Mouse (Mus musculus): ENCODE data around the gene Lmod2. TPM values are rescaled to one million over a fixed set of nuclear protein-coding genes. Genes with fewer than 3 reads are reported as not detected.

Gene Lmod2
- polyA plus RNA-seq, 1 experiment from 2014 or later = 0.47 TPM

DNA sequence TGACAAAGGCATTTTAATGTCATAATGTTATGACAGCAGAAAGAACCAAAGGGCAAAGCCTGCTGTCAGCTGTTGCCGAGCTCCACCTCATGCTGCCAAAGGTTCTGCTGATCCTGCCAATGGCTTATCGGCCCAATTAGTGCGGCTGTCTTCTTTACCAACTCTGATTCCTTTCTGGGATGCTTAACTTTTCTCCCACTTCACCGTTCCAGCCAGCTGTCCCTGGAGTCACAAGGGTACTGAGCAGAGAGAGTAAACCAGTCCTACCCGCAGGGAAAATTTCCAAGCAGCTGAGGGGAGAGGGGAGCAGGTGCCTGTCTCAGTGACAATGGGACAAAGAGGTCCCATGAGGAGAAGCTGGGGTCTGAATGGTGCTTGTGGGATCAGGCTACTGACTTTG, 2.1 kb downstream of the Lmod2 start:
- Histone ChIP-seq H3K4me2 (replicated peaks; ENCODE audit: low read depth, low read length) (no peak overlapping the region), H3K4me3 (ENCODE audit: low read depth, low read length) (no peak overlapping the region), H3K4me1 (ENCODE audit: insufficient read depth, low read depth, low read length) (peaks cover 9% of the 10 kb centered on the region; the same call in 1 of the 2 replicates), H3K27me3 (replicated peaks; ENCODE audit: insufficient read depth, low read length) (no peaks in the 10 kb centered on the region), H3K36me3 (ENCODE audit: insufficient read depth, low read length) (no peaks in the 10 kb centered on the region), H3K27ac (ENCODE audit: low read length) (no peak overlapping the region), H3K9me3 (ENCODE audit: low read length) (no peaks in the 10 kb centered on the region), H3K9ac (replicated peaks; ENCODE audit: low read depth) (no peak overlapping the region)
- no peak for TF ChIP-seq EP300 (IDR thresholded peaks at IDR 0.05)
- no peak for TF ChIP-seq CTCF (IDR thresholded peaks at IDR 0.05)
- DNase-seq (ENCODE audit: low spot score) = no peak
- no peak for ATAC-seq
- 77% methylated on average over 5 of the region's 5 CpGs for WGBS

- Histone ChIP-seq H3K27ac (ENCODE audit: low read length) (no peak overlapping the region), H3K9ac (replicated peaks; ENCODE audit: low read depth) (no peak overlapping the region), H3K9me3 (ENCODE audit: low read length) (no peaks in the 10 kb centered on the region), H3K27me3 (replicated peaks; ENCODE audit: insufficient read depth, low read length) (no peaks in the 10 kb centered on the region), H3K4me2 (replicated peaks; ENCODE audit: low read depth, low read length) (no peak overlapping the region), H3K4me3 (ENCODE audit: low read depth, low read length) (no peak overlapping the region), H3K36me3 (ENCODE audit: insufficient read depth, low read length) (no peaks in the 10 kb centered on the region), H3K4me1 (ENCODE audit: insufficient read depth, low read depth, low read length) (peaks cover 9% of the 10 kb centered on the region; the same call in 1 of the 2 replicates)
- WGBS = 64% methylated on average over 6 of the region's 6 CpGs
- DNase-seq (ENCODE audit: low spot score) (no peak), ATAC-seq (no peak)
- TF ChIP-seq CTCF (IDR thresholded peaks at IDR 0.05) (no peak), EP300 (IDR thresholded peaks at IDR 0.05) (no peak)
Observed at GRCm38 (mm10) chr6:24600134-24600533, 2.6 kb downstream of the Lmod2 start.

- no peak overlapping the region for H3K27ac ChIP-seq (ENCODE audit: low read length)
- no peaks in the 10 kb centered on the region for H3K27me3 ChIP-seq (replicated peaks; ENCODE audit: insufficient read depth, low read length)
- H3K4me2 ChIP-seq (replicated peaks; ENCODE audit: low read depth, low read length) = no peak overlapping the region
- H3K4me1 ChIP-seq (ENCODE audit: insufficient read depth, low read depth, low read length) = peaks cover 9% of the 10 kb centered on the region; the same call in 1 of the 2 replicates
- H3K9me3 ChIP-seq (ENCODE audit: low read length) = no peaks in the 10 kb centered on the region
- ATAC-seq = no peak
- no peak for DNase-seq (ENCODE audit: low spot score)
- WGBS = 68% methylated on average over 4 of the region's 4 CpGs
- no peak overlapping the region for H3K4me3 ChIP-seq (ENCODE audit: low read depth, low read length)
- TF ChIP-seq EP300 (IDR thresholded peaks at IDR 0.05) = no peak
- TF ChIP-seq CTCF (IDR thresholded peaks at IDR 0.05) = no peak
- H3K9ac ChIP-seq (replicated peaks; ENCODE audit: low read depth) = no peak overlapping the region
- no peaks in the 10 kb centered on the region for H3K36me3 ChIP-seq (ENCODE audit: insufficient read depth, low read length)
Observed at GRCm38 (mm10) chr6:24600726-24601125, 3.2 kb downstream of the Lmod2 start.

DNA sequence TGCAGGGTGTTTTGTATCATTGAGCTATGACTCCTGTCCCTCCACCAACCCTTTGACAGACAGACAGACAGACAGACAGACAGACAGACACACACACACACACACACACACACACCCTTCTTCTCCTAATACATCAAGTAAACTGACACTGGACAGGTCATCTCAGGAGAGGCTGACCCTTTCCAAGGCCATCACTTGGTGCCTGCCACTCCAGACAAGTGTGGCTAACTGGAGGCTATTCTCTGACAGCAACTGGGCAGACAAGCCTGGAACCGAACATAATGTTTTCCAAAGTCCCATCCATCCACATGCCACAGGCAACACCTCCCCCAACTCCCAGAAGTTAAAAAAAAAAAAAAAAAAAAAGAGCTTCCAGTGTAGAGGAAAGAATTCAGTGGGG, 4.1 kb downstream of the Lmod2 start:
- no peaks in the 10 kb centered on the region for H3K36me3 ChIP-seq (ENCODE audit: insufficient read depth, low read length)
- H3K9ac ChIP-seq (replicated peaks; ENCODE audit: low read depth) = no peak overlapping the region
- ATAC-seq (no peak; the same call in 1 of the 2 replicates), DNase-seq (ENCODE audit: low spot score) (no peak)
- 11% methylated on average over 1 of the region's 1 CpGs for WGBS
- TF ChIP-seq CTCF (IDR thresholded peaks at IDR 0.05) = no peak
- TF ChIP-seq EP300 (IDR thresholded peaks at IDR 0.05) = no peak
- peaks cover 9% of the 10 kb centered on the region; the same call in 1 of the 2 replicates for H3K4me1 ChIP-seq (ENCODE audit: insufficient read depth, low read depth, low read length)
- no peak overlapping the region for H3K4me3 ChIP-seq (ENCODE audit: low read depth, low read length)
- H3K27ac ChIP-seq (ENCODE audit: low read length) = no peak overlapping the region
- no peak overlapping the region for H3K4me2 ChIP-seq (replicated peaks; ENCODE audit: low read depth, low read length)
- no peaks in the 10 kb centered on the region for H3K9me3 ChIP-seq (ENCODE audit: low read length)
- H3K27me3 ChIP-seq (replicated peaks; ENCODE audit: insufficient read depth, low read length) = no peaks in the 10 kb centered on the region

DNA sequence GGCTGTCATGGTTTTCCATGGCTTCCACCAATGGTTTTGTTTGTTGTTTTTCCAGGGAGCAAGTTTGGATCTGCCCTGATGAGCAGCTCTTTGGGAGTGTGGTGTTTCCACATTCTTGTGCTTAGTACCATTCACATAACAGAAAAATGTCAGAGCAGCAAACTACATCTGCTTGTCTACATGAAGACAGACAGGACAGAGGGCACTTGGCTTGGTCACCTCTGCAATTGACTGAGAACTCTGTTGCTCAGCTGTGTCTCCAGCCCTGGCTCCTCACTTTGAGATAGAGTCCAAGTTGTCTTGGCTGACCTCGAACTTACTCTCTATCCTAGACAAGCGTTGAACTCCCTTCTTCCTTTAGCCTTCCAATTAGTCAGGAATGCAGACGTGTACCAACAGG, 4.8 kb downstream of the Lmod2 start:
- H3K4me2 ChIP-seq (replicated peaks; ENCODE audit: low read depth, low read length) = no peak overlapping the region
- no peak overlapping the region for H3K27ac ChIP-seq (ENCODE audit: low read length)
- ATAC-seq (no peak), DNase-seq (ENCODE audit: low spot score) (no peak)
- no peak overlapping the region for H3K9ac ChIP-seq (replicated peaks; ENCODE audit: low read depth)
- peaks cover 9% of the 10 kb centered on the region; the same call in 1 of the 2 replicates for H3K4me1 ChIP-seq (ENCODE audit: insufficient read depth, low read depth, low read length)
- H3K9me3 ChIP-seq (ENCODE audit: low read length) = no peaks in the 10 kb centered on the region
- no peak for TF ChIP-seq CTCF (IDR thresholded peaks at IDR 0.05)
- TF ChIP-seq EP300 (IDR thresholded peaks at IDR 0.05) = no peak
- no peaks in the 10 kb centered on the region for H3K36me3 ChIP-seq (ENCODE audit: insufficient read depth, low read length)
- no peak overlapping the region for H3K4me3 ChIP-seq (ENCODE audit: low read depth, low read length)
- WGBS = 60% methylated on average over 3 of the region's 3 CpGs
- H3K27me3 ChIP-seq (replicated peaks; ENCODE audit: insufficient read depth, low read length) = no peaks in the 10 kb centered on the region

- Histone ChIP-seq H3K27ac (ENCODE audit: low read length) (no peak overlapping the region), H3K4me2 (replicated peaks; ENCODE audit: low read depth, low read length) (no peak overlapping the region), H3K27me3 (replicated peaks; ENCODE audit: insufficient read depth, low read length) (no peaks in the 10 kb centered on the region), H3K4me1 (ENCODE audit: insufficient read depth, low read depth, low read length) (peaks cover 9% of the 10 kb centered on the region; the same call in 1 of the 2 replicates), H3K36me3 (ENCODE audit: insufficient read depth, low read length) (no peaks in the 10 kb centered on the region), H3K9me3 (ENCODE audit: low read length) (no peaks in the 10 kb centered on the region), H3K4me3 (ENCODE audit: low read depth, low read length) (no peak overlapping the region), H3K9ac (replicated peaks; ENCODE audit: low read depth) (no peak overlapping the region)
- TF ChIP-seq EP300 (IDR thresholded peaks at IDR 0.05) (no peak), CTCF (IDR thresholded peaks at IDR 0.05) (no peak)
- WGBS = 57% methylated on average over 5 of the region's 5 CpGs
- DNase-seq (ENCODE audit: low spot score) (no peak), ATAC-seq (no peak)
Observed at GRCm38 (mm10) chr6:24602993-24603392, 5.4 kb downstream of the Lmod2 start.

GRCm38 (mm10) chr6:24604289-24604688, 6.7 kb downstream of the Lmod2 start:
- TF ChIP-seq EP300 (IDR thresholded peaks at IDR 0.05) (no peak), CTCF (IDR thresholded peaks at IDR 0.05) (no peak)
- H3K4me1 ChIP-seq (ENCODE audit: insufficient read depth, low read depth, low read length) = peaks cover 9% of the 10 kb centered on the region; the same call in 1 of the 2 replicates
- no peaks in the 10 kb centered on the region for H3K9me3 ChIP-seq (ENCODE audit: low read length)
- H3K4me2 ChIP-seq (replicated peaks; ENCODE audit: low read depth, low read length) = no peak overlapping the region
- no peak for ATAC-seq
- 96% methylated on average over 7 of the region's 7 CpGs for WGBS
- H3K27me3 ChIP-seq (replicated peaks; ENCODE audit: insufficient read depth, low read length) = no peaks in the 10 kb centered on the region
- H3K27ac ChIP-seq (ENCODE audit: low read length) = no peak overlapping the region
- H3K4me3 ChIP-seq (ENCODE audit: low read depth, low read length) = no peak overlapping the region
- no peak for DNase-seq (ENCODE audit: low spot score)
- H3K9ac ChIP-seq (replicated peaks; ENCODE audit: low read depth) = no peak overlapping the region
- no peaks in the 10 kb centered on the region for H3K36me3 ChIP-seq (ENCODE audit: insufficient read depth, low read length)

Data from lung, postnatal 0 days (tissue).